Mouse (Mus musculus): Measurements from ENCODE around the gene A630089N07Rik. TPM values are rescaled to one million over a fixed set of nuclear protein-coding genes. Genes with fewer than 3 reads are reported as not detected.
"Not testable (repeated sequence)": the region's sequence is repeated elsewhere in the genome, so short reads cannot be mapped to it uniquely, and the experiment has no call there.

A630089N07Rik gene
- polyA plus RNA-seq (2015; fragmentation: Nextera tagmentation; extraction: Ambion mirVana) = 3.2 and 3.3 TPM in 2 replicates

GRCm38 (mm10) chr16:98081889-98082818 lies at the start of gene A630089N07Rik:
TSS of gene A630089N07Rik (minus strand) at chr16:98082450.
- H3K4me1 ChIP-seq (replicated peaks; ENCODE audit: control insufficient read depth, insufficient read depth); H3K9me3 ChIP-seq (ENCODE audit: control insufficient read depth, low read length); H3K27me3 ChIP-seq (ENCODE audit: control insufficient read depth, insufficient read depth, low read length); H3K36me3 ChIP-seq (ENCODE audit: control insufficient read depth, insufficient read depth, low read length): not testable (repeated sequence)
- 0% methylated on average over 25 of the region's 25 CpGs for WGBS
- Histone ChIP-seq H3K4me3 (ENCODE audit: low read depth, low read length) (peak within 1 kb of the TSS; percentile 52), H3K4me2 (replicated peaks; ENCODE audit: low read depth) (peak within 1 kb of the TSS; percentile 59), H3K9ac (ENCODE audit: low read length) (peak within 1 kb of the TSS; percentile 32), H3K27ac (replicated peaks) (peak within 1 kb of the TSS; percentile 31)
- DNase-seq (ENCODE audit: low spot score) (peak; percentile 90), ATAC-seq (ENCODE audit: low FRiP score, low TSS enrichment) (peak; percentile 99)

- no peak for DNase-seq (ENCODE audit: low spot score)
- TF ChIP-seq EP300 (optimal IDR thresholded peaks at IDR 0.05) (no peak), CTCF (IDR thresholded peaks at IDR 0.05; ENCODE audit: low read depth) (no peak)
- Histone ChIP-seq H3K9me3 (ENCODE audit: control insufficient read depth, low read length) (no peaks in the 10 kb centered on the region), H3K27ac (replicated peaks) (no peak overlapping the region), H3K4me1 (replicated peaks; ENCODE audit: control insufficient read depth, insufficient read depth) (no peaks in the 10 kb centered on the region), H3K9ac (ENCODE audit: low read length) (no peak overlapping the region), H3K4me2 (replicated peaks; ENCODE audit: low read depth) (no peak overlapping the region), H3K27me3 (ENCODE audit: control insufficient read depth, insufficient read depth, low read length) (no peaks in the 10 kb centered on the region), H3K4me3 (ENCODE audit: low read depth, low read length) (no peak overlapping the region), H3K36me3 (ENCODE audit: control insufficient read depth, insufficient read depth, low read length) (no peaks in the 10 kb centered on the region)
- WGBS = 96% methylated on average over 11 of the region's 11 CpGs
- no peak for ATAC-seq (ENCODE audit: low FRiP score, low TSS enrichment)
Measured at GRCm38 (mm10) chr16:98107109-98107508, 24.9 kb upstream of the A630089N07Rik start.

- peak overlapping the region; percentile 32 for H3K9ac ChIP-seq (ENCODE audit: low read length)
- 0 out of 2 replicates have a peak, but pooled peaks have one; percentile 3 for ATAC-seq (ENCODE audit: low FRiP score, low TSS enrichment)
- peak overlapping the region; percentile 52 for H3K4me3 ChIP-seq (ENCODE audit: low read depth, low read length)
- H3K27ac ChIP-seq (replicated peaks); DNase-seq (ENCODE audit: low spot score); H3K27me3 ChIP-seq (ENCODE audit: control insufficient read depth, insufficient read depth, low read length); H3K4me1 ChIP-seq (replicated peaks; ENCODE audit: control insufficient read depth, insufficient read depth); H3K36me3 ChIP-seq (ENCODE audit: control insufficient read depth, insufficient read depth, low read length); H3K9me3 ChIP-seq (ENCODE audit: control insufficient read depth, low read length): not testable (repeated sequence)
- WGBS = 0% methylated on average over 9 of the region's 9 CpGs
- peak overlapping the region; percentile 59 for H3K4me2 ChIP-seq (replicated peaks; ENCODE audit: low read depth)
Measured at GRCm38 (mm10) chr16:98081550-98081888, 731 bp downstream of the A630089N07Rik start.

- H3K9me3 ChIP-seq (ENCODE audit: control insufficient read depth, low read length); H3K27ac ChIP-seq (replicated peaks); H3K9ac ChIP-seq (ENCODE audit: low read length); ATAC-seq (ENCODE audit: low FRiP score, low TSS enrichment); H3K27me3 ChIP-seq (ENCODE audit: control insufficient read depth, insufficient read depth, low read length); H3K36me3 ChIP-seq (ENCODE audit: control insufficient read depth, insufficient read depth, low read length); DNase-seq (ENCODE audit: low spot score); H3K4me1 ChIP-seq (replicated peaks; ENCODE audit: control insufficient read depth, insufficient read depth): not testable (repeated sequence)
- H3K4me3 ChIP-seq (ENCODE audit: low read depth, low read length) = peak overlapping the region; percentile 52; the same call in 1 of the 2 replicates
- H3K4me2 ChIP-seq (replicated peaks; ENCODE audit: low read depth) = peak overlapping the region; percentile 59
- 75% methylated on average over 1 of the region's 1 CpGs for WGBS
Measured at GRCm38 (mm10) chr16:98081140-98081539, 1.1 kb downstream of the A630089N07Rik start.

- not testable (repeated sequence) for H3K4me1 ChIP-seq (replicated peaks; ENCODE audit: control insufficient read depth, insufficient read depth); H3K4me2 ChIP-seq (replicated peaks; ENCODE audit: low read depth); H3K27ac ChIP-seq (replicated peaks); ATAC-seq (ENCODE audit: low FRiP score, low TSS enrichment); H3K4me3 ChIP-seq (ENCODE audit: low read depth, low read length); H3K9ac ChIP-seq (ENCODE audit: low read length); H3K27me3 ChIP-seq (ENCODE audit: control insufficient read depth, insufficient read depth, low read length); H3K36me3 ChIP-seq (ENCODE audit: control insufficient read depth, insufficient read depth, low read length); H3K9me3 ChIP-seq (ENCODE audit: control insufficient read depth, low read length); DNase-seq (ENCODE audit: low spot score)
- WGBS = 80% methylated on average over 3 of the region's 3 CpGs
Measured at GRCm38 (mm10) chr16:98079382-98079781, 2.9 kb downstream of the A630089N07Rik start.

- no peaks in the 10 kb centered on the region for H3K36me3 ChIP-seq (ENCODE audit: control insufficient read depth, insufficient read depth, low read length)
- DNase-seq (ENCODE audit: low spot score) (no peak), ATAC-seq (ENCODE audit: low FRiP score, low TSS enrichment) (no peak)
- H3K27me3 ChIP-seq (ENCODE audit: control insufficient read depth, insufficient read depth, low read length) = no peaks in the 10 kb centered on the region
- H3K4me3 ChIP-seq (ENCODE audit: low read depth, low read length) = no peak overlapping the region
- 86% methylated on average over 2 of the region's 2 CpGs for WGBS
- TF ChIP-seq CTCF (IDR thresholded peaks at IDR 0.05; ENCODE audit: low read depth) (peak; percentile 61), EP300 (optimal IDR thresholded peaks at IDR 0.05) (no peak)
- no peak overlapping the region for H3K9ac ChIP-seq (ENCODE audit: low read length)
- no peaks in the 10 kb centered on the region for H3K4me1 ChIP-seq (replicated peaks; ENCODE audit: control insufficient read depth, insufficient read depth)
- no peak overlapping the region for H3K4me2 ChIP-seq (replicated peaks; ENCODE audit: low read depth)
- H3K27ac ChIP-seq (replicated peaks) = no peak overlapping the region
- H3K9me3 ChIP-seq (ENCODE audit: control insufficient read depth, low read length) = no peaks in the 10 kb centered on the region
Measured at GRCm38 (mm10) chr16:98041676-98042075, 40.6 kb downstream of the A630089N07Rik start.

GRCm38 (mm10) chr16:98034971-98035370 lies 47.3 kb downstream of the A630089N07Rik start:
- not testable (repeated sequence) for H3K4me3 ChIP-seq (ENCODE audit: low read depth, low read length); H3K27ac ChIP-seq (replicated peaks); H3K4me1 ChIP-seq (replicated peaks; ENCODE audit: control insufficient read depth, insufficient read depth); ATAC-seq (ENCODE audit: low FRiP score, low TSS enrichment); H3K9ac ChIP-seq (ENCODE audit: low read length); H3K36me3 ChIP-seq (ENCODE audit: control insufficient read depth, insufficient read depth, low read length); H3K4me2 ChIP-seq (replicated peaks; ENCODE audit: low read depth); DNase-seq (ENCODE audit: low spot score); H3K9me3 ChIP-seq (ENCODE audit: control insufficient read depth, low read length); H3K27me3 ChIP-seq (ENCODE audit: control insufficient read depth, insufficient read depth, low read length)
- WGBS = 100% methylated on average over 2 of the region's 2 CpGs

- not testable (repeated sequence) for H3K27me3 ChIP-seq (ENCODE audit: control insufficient read depth, insufficient read depth, low read length); H3K4me3 ChIP-seq (ENCODE audit: low read depth, low read length); H3K27ac ChIP-seq (replicated peaks); H3K36me3 ChIP-seq (ENCODE audit: control insufficient read depth, insufficient read depth, low read length); DNase-seq (ENCODE audit: low spot score); H3K9ac ChIP-seq (ENCODE audit: low read length); H3K4me2 ChIP-seq (replicated peaks; ENCODE audit: low read depth); ATAC-seq (ENCODE audit: low FRiP score, low TSS enrichment); H3K4me1 ChIP-seq (replicated peaks; ENCODE audit: control insufficient read depth, insufficient read depth); H3K9me3 ChIP-seq (ENCODE audit: control insufficient read depth, low read length)
- 89% methylated on average over 8 of the region's 8 CpGs for WGBS
Measured at GRCm38 (mm10) chr16:98026186-98026585, 56.1 kb downstream of the A630089N07Rik start.
